Mouse (Mus musculus) heart, adult 10 weeks (tissue): ENCODE results near the gene Il2rg. TPM values are rescaled to one million over a fixed set of nuclear protein-coding genes. Genes with fewer than 3 reads are reported as not detected.

ENCODE experiments used
- polyA plus RNA-seq: library from polyadenylated mRNA; stranded (reverse); fragments of 350-450 nt; fragmentation: Illumina TruSeq; extraction: RNeasy Lipid Tissue Mini Kit (QIAGEN cat#74804); gene quantifications from one replicate; pipeline ENCODE4 v1.2.3, GENCODE M21; 2014; ENCODE audit warnings: low read depth, low replicate concordance

Gene Il2rg
- polyA plus RNA-seq, result 13.6 TPM

DNA sequence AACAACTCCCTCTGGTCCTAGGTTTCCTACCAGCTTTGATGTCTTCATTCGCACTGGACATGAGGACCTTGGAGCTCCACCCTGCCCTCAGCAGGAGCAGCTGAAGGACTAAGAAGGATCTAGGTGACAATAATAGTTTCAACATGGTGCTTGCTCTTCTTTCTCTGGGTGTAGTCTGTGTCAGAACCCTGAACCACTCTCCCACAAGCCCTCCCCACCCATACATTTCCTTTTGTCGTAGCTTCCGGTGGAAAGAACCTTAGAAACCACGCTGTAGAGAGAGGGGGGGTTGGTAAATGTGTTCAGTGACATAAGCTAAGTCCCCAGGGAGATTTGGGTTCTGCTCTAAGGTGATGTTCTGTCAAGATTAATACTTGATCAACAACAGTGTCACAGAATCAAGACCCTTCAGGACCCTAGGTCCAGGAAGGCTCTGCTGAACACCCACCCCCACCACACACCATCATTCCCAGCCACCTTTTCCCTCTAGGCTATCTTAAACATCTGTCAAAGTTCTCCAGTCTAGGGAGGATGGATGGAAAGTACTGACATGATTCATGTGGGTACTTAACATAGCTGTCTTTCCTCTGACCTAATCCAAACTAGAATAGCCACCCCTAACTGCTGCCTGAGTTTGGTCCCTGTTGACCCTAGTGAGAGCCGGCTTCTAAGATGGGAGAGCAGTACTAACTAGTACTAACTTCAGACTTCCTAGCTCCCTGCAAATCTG is at the start of gene Il2rg:
Gene Il2rg (minus strand): TSS at position 231 of the 730 bp plus-strand sequence.

DNA sequence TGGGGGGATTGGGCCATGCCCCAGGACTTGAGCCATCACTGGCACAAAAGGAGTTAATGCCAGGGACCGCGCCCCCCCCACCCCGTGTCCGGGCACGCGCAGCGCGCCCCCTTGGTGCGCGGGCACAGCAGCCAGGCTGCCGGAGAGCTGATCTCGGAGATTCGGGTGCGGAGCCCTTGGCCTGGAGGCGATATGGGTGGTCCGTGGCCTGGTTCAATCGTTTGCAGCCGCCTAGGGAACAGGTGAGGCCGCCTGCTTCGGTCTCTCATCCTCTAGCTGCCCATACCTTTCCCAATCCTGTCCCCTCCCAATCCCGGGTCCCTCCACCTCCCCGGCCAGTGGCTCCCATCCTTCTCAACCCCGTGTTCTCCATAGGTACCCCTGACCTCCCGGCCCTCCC is 31.0 kb upstream of the Il2rg start, which contains the start of gene Nlgn3:
Gene Nlgn3 (plus strand): TSS at position 114 of the 400 bp plus-strand sequence.

DNA sequence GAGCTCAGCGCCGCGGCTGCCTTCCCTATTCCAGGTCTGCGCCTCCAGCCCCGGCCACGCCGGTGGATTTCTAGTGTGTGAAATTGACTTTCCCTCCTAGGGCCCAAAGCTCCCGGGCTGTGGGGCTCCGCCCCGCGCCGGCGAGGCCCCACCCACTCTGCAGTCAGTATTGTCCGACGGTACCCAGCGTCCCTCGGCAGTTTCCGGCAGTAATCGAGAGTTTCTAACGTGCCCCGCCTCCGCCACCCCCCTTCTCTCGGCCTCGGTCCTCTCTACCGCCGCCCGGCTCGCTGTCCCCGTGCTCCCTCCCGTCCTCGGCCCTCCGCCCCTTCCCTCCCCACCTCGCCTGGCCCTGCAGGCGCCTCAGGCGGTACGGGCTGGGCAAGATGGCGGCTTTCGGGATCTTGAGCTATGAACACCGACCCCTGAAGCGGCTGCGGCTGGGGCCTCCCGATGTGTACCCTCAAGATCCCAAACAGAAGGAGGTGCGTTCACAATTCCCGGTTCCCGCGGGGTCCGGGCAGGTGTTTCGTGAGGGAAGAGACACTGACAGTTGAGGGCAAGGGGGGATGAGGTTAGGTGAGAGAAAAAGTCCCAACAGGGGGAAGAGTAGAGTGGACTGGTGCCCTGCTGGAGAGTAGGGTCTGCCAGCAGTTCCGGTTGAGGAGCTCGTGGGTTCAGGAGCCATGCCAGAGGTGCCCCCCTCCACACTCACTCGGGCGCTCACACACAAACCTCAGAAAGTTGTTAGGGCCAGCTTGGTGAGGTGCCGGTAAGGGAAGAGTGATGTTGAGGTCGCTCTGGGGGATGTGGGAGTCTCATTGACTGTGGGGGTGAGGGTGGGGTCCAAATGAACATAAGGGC is 6.1 kb upstream of the Il2rg start, which contains the start of gene Med12:
Gene Med12 (plus strand): TSS at position 156 of the 864 bp plus-strand sequence.

DNA sequence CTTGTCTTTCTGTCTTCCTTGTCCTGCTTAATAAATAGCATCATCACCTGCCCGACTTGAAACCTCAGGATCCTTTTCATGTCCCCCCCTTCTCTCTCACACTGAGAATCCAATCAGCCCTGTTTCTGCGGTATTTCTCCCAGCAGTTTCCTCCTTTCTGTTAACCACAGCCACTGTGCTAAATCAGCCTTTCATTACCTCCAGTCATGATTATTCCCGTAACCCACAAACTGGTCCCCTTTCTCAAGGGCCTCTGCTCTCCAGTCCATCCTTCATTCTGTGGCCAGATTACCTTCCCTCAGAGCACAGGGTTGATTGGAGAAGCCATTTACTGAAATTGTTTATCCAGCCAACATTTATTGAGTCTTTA is 685 bp upstream of the Il2rg start, which contains the start of gene Gm20489:
Gene Gm20489 (minus strand): TSS at position 269 of the 370 bp plus-strand sequence.

DNA sequence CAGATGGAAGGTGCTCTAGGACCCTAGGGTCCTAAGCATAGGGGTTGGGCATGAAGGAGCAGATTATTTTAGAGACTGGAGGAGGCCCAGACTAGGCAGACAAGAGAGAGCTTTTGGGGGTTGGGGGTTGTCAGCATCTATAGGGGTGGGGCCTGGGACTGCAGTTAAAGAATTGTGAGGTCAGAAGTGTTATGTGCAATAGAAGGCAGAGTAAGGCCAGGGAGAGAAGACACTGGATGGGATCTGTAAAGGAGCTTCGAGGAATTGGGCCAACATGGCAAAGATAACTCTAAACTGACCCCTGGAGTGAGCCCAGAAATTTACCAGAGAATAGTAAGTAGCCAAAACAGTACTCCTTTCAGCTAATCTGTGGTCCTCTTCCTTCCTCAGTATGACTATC is 4.2 kb downstream of the Il2rg start, which contains the start of gene Gm614:
Gene Gm614 (minus strand): TSS at position 101 of the 400 bp plus-strand sequence.

DNA sequence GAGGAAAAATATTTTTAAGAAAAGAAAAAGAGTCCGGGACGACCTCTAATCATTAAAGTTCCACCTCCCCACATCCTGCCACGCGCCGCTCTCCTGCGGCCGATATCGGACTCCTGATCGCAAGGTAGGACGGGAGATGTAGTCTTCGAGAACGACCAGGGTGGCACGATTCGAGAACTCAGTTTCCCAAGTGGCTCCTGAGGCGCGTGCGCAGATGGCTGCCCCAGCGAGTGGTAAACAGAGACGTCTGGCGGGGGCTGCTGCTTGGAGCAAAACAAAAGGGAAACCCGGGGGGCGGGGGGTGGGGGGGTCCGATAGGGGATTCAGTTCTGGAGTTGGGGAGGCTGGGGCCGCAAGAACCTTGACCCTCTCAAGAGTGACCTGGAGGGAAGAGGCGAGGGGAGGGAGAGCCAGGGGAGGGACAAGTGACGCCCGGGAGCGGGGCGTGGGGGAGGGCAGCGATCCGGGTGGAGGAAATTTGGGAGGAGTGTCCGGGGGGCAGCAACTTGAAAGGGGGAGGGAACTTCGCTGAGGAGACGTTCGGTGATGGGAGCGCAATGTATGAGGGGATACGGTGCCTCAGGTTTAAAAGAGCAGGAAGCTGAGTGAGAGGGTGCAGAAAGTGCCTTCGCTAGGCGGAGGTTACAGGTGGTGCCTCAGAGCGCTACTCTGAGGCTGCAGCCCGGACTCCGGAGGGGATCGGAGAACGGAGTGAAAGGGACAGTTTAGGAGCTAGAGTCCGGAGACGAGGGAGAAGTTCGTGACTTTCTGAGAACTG is 13.9 kb downstream of the Il2rg start, which contains the start of gene Foxo4:
Gene Foxo4 (plus strand): TSS at position 577 of the 778 bp plus-strand sequence.

DNA sequence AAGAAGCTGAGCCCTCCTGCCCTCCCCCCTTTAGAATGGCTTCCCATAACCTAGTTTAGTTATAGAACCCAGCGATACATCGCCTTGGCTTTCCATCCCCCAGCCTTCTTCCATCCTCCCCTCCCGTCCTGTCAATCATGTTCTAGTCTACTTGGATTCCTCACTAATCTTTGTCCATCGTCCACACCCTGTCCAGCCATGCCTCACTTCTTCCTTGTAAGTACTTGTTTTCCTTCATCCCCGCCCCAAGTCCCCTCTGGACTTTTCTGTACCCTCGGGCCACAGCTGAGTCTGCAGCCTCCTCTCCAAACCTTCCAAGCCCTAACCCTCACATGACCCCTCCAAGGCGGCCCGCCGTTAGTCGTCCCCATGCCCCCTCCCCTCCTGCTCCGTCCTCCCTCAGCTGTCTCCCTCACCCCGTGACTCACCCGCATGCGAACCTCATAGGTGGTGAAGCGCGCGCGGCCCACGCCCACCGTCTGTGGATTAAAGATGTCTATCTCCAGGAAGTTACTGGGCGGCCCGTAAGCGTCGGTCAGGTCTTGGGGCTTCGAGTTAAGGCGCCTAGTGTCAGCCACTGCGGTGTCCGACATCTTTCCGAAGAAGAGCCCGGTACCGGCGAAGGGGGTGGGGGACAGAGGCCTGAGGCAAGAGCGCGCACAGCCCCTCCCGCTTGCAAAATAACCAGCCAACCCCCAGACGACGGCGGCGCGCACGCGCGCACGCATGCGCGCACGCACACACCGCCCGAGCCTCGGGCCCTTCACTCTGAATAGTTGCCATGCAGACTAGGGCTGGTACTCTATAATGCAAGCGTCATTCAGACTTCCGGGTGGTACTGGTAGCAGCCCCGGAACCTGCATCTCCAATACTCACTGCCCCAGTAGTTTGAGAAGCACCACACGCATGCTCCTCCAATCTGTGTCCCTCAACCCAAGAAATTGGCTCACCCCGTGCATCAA is 45.9 kb downstream of the Il2rg start, which contains the start of gene Snx12:
Gene Snx12 (minus strand): TSS at position 730 of the 962 bp plus-strand sequence.

Other genes starting within 250 kb of the Il2rg start
- gene Tex11, start 208.6 kb downstream of the Il2rg start, polyA plus RNA-seq, result not detected
- gene Slc7a3, start 182.2 kb downstream of the Il2rg start, polyA plus RNA-seq, result not detected
- 22.7 TPM for gene Snx12, start 45.7 kb downstream of the Il2rg start, polyA plus RNA-seq
- 54.5 TPM for gene Foxo4, start 13.7 kb downstream of the Il2rg start, polyA plus RNA-seq
- not detected for gene Gm614, start 4.3 kb downstream of the Il2rg start, polyA plus RNA-seq
- gene Gm20489, start 768 bp upstream of the Il2rg start, polyA plus RNA-seq, result not detected
- 33.3 TPM for gene Med12, start 5.8 kb upstream of the Il2rg start, polyA plus RNA-seq
- gene Nlgn3, start 30.9 kb upstream of the Il2rg start, polyA plus RNA-seq, result 0.39 TPM
- 0.31 TPM for gene Gjb1, start 108.1 kb upstream of the Il2rg start, polyA plus RNA-seq
- 23.4 TPM for gene Zmym3, start 152.6 kb upstream of the Il2rg start, polyA plus RNA-seq
- gene Nono, start 161.1 kb upstream of the Il2rg start, polyA plus RNA-seq, result 86.4 TPM
- 289 TPM for gene Itgb1bp2, start 180.8 kb upstream of the Il2rg start, polyA plus RNA-seq